Mouse (Mus musculus): ENCODE data around the gene Gpr158. TPM values are rescaled to one million over a fixed set of nuclear protein-coding genes. Genes with fewer than 3 reads are reported as not detected.
"Not testable (repeated sequence)": the region's sequence is repeated elsewhere in the genome, so short reads cannot be mapped to it uniquely, and the experiment has no call there.

Gpr158 gene
- not detected for polyA plus RNA-seq (2017; shearing (Covaris generic))

DNA sequence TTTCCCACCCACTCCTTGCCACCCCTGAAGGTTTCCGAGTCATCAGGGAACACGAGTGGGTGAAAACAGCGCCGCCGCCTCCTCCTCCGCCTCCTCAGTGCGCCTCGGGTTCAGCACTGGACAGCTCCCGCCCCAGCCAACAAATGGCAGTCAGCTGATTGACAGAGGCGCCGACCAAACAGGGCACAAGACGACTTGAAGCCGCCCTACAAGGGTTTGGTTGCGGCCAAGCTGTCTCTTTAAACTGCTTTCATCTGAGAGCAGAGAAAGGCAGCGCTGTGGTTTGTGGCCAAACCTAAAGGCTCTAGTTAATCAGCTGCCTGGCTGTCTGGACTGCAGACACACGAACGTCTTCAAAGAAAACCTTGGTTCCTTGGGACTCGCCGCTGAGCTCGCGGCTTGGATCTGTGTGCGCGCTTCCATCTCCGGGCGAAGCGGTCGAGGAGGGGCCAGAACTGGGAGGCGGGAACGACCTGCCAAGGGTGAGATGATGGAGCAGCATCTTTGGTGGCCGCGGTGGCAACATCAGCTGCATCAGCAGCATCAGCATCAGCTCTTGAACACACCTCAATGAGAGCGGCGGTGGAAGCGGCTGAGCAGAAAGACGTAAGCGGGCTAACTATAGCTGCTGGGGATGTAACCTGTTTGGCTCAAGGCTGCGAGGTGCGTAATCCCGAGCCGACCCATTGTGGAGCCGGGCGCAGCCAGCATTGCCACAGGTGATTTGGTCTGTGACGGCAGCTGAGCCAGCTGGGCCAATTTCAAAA, at the start of gene Gpr158:
TSS of gene Gpr158 (plus strand) at position 198 of the 767 bp plus-strand sequence.
- ATAC-seq, result no peak

DNA sequence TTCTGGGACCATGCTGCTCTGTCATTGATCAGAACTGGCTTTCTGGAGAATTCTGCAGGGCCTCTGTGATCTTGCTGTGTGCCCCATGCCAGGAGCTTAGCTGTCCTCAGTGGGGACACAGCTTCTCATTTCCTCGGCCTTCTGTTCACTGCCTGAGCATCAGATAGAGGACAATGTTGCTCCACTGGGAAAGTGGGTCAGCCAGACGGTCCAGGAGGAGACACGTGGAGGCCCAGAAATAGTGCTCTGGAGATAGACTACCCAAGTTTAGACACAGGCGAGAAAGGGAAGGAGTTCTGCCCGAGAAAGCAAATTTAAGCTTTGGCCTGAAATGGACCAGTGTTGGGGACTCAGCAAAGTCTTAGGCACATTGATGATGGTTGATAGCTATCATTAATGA, 23.5 kb upstream of the Gpr158 start:
- no peak for ATAC-seq

DNA sequence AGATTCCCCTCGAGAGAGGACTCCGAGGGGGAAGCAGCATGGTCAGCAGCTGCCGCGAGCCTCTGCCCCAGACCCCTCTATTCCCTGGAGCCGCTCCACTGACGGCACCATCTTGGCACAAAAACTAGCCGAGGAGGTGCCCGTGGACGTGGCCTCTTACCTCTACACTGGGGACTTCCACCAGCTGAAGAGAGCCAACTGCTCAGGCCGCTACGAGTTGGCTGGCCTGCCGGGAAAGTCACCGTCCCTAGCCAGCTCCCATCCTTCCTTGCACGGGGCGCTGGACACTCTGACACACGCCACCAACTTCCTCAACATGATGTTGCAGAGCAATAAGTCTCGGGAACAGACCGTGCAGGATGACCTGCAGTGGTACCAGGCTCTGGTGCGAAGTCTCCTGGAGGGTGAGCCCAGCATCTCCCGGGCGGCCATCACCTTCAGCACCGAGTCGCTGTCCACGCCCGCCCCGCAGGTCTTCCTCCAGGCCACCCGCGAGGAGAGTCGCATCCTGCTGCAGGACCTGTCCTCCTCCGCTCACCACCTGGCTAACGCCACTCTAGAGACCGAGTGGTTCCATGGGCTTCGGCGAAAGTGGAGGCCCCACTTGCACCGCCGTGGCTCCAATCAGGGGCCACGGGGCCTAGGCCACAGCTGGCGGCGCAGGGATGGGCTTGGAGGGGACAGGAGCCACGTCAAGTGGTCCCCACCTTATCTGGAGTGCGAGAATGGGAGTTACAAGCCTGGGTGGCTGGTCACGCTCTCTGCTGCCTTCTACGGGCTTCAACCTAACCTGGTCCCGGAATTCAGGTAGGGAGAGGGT, 1.2 kb downstream of the Gpr158 start:
- no peak for ATAC-seq

DNA sequence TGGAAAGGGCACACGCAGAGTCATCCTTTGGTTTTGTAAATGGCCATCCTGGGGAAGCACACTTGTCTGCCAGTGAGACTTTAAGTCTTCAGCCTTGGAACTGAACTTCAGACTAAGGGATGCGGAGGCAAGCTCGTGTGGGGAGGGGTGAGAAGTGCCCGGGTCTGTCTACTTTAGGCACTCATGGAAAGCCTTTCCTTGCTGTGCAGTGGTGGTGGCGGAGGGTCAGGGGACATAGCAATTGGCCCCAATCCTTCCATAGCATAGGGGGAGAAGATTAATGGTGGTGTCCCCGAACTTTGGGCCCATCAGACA, 1.8 kb downstream of the Gpr158 start:
- no peak for ATAC-seq

DNA sequence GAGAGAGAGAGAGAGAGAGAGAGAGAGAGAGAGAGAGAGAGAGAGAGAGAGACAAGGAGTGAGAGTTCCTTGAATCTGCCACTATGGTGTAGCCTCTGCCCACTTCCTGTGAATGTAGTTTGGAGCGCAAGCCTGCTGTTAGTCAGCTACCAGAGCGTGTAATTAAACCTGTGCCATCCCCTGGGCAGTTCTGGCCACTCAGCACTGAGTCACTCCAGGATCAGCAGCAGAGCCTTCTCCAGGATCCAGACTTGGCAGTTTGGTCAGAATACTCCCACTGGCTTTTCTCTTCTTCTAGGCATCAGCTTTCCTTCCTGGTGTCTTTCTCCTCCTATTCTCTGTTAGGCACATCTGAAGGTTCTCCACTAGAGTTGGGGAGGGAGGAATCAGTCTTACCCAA, 2.2 kb downstream of the Gpr158 start:
- ATAC-seq, result no peak

DNA sequence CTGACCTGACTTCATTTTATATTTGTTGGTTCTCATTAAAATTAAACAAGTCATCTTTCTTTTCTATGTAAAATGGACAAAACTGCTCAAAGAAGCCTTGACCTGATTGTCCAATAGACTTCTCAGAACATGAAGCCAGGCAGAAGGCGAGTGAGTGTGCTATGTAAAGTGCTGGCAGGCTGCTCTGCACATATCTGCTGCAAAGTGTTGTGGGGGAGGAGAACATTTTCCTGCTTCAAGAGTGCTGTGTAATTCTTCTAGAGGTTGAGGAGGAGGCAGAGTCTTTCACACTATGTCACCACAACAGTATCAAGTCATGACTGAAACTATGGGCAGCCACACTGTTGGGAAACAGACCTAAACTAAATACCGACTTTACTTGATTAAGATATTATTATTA, 12.2 kb downstream of the Gpr158 start:
- ATAC-seq, result no peak

DNA sequence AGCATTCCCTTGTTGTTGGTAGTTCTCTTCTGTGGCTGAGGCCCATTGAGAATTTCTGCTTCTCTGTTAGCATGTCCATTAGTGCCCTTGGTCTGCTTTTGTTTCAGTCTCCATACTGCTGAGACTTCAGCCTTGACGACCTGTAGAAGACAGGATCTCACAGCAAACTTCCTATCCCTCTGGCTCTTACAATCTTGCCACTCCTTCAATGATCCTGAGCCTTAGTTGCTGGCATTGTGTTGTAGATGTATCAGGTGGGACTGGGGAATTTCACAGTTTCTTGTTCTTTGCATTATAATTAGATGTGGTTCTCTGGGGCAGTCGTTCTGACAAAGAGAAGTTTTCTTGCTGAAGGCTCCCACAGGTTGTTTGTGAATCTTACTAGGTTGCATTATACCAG, 25.4 kb downstream of the Gpr158 start:
- ATAC-seq, result no peak

DNA sequence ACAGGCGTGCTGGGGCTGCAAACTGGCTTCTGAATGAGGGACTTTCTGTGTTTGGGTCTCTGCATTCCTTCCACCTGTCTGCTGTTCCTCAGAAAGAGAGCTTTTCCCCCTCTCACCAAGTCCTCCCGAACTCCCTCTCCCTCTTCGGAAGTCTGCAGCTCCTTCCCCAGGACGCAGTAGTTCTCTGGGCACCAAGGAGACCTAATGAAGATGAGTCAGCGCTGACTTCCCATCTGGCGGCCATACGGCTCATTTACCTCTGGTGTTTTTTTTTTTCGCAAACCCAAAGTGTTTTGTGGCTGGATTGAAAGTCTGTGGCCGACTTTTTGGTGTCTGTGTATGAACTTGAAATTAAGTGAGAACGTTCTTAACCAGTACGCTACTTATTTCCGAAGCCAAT, 30.0 kb downstream of the Gpr158 start:
- no peak for ATAC-seq

DNA sequence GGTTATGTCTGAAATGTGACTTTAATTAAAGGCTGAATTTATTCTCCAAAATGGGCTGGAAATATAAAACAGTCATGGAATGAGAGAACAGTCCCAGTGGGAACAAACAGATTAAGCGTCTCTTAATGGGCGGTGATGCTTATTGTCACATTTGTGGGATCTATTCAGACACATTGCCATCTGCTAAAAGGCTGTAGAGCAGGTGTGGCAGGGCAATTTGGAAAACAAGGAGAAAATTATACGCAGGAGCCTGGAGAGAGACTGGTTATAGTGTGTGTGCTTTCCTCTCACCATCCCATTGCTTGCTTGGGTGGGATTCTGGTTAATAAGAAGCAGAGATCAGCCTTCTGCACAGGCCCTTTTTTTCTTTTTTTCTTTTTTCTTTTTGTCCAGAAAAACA, 32.3 kb downstream of the Gpr158 start:
- no peak for ATAC-seq

DNA sequence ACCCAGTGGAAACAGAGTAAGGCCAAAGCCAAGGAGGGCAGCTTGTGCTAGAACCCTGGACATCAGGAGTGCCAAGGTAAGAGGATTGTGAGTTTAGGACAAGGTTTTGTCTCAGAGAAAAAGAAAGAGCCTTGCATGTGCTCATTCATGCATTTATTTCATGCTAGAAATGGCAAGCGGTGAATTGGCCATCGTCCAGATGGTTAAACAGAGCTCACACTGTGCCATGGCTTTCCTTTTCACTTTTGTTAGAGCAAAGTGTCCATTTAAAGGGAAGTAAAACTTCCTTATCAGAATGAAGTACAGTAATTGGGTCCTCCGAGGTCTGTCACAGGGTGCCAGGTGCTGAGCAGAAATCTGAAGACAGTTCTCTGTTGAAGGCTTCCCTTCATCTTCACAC, 38.3 kb downstream of the Gpr158 start:
- ATAC-seq, result no peak

DNA sequence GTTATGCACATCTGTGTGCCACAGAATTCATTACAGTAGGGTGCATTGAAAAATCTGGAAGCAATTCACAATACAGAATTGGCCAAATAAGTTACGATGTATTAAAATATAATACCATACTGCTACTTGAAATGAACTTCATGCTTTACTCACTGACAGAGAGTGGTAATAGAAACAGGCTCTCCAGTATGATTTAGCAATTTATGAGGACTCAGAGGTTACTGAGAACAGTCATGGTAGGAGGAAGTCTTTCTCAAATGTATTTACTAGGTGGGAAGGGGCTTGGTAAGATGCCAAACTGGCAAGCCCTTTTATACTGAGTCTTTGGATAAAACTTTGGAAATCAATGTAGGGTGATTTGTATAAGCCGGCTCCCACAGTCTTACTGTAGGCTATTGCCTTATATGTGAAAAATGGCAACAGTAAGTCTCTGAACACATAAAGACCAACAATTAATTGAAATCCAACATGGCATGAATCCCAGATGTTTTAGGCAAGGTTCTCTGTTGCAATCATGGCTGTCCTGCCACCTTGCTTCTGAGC, 40.2 kb downstream of the Gpr158 start:
- ATAC-seq, result no peak

DNA sequence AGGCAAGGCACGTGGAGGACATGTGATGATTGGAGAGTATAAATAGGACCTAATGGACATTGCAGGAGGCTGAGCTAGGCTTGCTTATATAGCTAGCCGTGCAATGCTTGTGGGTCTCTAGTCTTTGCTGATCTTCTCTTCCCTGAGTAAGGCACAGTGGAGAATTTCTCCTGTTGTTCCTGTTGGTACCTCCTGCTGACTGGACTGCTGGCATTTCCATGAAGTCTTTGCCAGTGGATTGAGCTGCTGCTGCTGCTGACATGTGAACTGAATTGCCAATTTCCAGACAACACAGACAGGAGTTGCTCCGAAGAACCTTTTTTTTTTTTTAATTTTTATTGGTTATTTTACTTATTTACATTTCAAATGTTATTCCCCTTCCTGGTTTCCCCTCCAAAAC, 41.5 kb downstream of the Gpr158 start:
- ATAC-seq, result no peak

DNA sequence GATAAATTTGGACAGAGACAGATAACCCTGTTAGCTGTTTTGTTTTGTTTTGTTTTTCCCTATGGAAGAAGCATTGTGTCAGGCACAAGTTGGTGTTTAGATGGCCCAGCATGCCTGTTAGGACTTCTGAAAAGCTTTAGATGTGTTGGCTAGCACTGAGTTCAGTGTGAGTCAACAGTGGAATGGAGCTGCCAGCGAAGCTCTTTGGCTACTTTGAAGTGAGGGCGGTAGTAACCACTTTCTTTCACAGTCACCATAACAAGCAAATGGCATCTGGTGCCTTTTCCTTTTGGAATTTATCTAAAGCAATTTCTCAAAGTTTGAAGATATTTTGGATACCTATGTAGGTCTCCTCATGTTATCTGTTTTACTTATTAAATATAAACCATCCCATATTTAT, 62.9 kb downstream of the Gpr158 start:
- ATAC-seq, result no peak

DNA sequence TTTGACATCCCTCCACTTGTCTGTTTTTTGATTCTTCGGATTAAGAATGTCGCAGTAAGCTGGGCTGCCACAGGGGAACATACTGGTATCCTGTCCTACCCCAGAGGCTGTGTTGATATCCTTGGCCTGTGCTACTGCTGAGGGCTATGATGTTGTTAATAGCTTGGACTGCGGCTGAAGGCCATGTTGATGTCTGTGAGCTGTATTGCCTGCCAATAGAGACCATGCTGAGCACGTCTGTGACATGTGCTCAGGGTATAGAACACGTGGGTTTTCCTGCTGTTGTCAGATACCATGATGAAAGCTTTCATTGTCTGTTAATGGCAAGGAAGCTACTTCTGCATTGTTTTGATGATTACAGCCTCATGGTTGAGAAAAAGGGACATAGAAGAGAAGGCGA, 63.8 kb downstream of the Gpr158 start:
- no peak for ATAC-seq

DNA sequence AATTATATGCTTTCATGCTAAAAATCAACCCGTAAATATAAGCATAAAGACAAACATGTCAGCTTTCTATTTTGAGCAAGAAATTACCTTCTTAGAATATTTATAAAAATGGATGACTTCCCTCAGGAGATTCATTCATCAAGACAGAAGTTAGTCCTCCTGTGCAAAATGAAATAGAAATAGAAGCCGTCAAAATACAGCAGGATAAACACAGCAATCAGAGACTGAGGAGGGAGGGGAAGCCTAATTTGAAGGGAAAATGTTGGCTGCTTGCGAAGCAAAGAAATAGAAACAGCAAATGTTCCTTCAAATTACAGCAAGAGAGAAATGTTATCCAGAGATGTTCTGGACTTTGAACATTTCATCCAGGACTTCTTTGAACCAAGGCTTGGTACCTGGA, 72.3 kb downstream of the Gpr158 start:
- ATAC-seq, result no peak

DNA sequence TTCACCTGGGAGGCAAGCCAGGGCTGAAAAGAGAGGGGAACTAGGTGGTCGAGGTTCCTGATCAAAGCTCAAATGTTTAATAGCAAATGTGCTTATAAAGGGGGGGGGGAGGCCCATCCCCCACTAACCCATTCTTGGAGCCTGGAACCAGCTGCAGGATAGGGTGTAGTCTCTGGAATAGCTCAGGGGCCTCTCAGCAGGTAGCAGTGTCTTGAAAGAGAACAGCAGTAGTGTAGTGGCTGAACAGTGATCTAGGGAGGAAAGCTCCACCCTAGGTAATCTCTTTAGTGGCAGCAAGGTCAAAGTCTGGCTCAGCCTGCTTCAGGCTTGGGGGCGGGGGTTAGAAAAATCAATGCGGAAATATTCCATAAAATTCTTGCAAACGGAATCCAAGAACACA, 93.3 kb downstream of the Gpr158 start:
- not testable (repeated sequence) for ATAC-seq

DNA sequence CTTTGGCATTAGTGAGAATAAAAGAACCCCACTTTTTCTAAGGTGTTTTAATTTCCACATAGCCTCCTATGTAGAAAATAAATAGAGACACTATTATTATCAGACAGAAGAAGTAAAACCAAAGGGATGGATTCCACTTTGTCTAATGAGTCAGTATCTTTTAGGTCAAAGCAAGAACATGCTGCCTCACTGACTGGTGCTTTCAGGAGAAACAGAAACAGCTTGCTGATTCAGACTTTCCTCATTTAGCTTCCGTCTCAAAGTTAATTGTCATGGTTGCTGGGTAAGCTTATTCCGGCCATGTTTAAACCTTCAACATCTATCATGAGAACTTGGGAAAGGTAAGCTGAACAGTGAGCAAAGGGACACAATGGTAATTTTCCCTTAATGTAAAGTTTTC, 107.6 kb downstream of the Gpr158 start:
- no peak for ATAC-seq

DNA sequence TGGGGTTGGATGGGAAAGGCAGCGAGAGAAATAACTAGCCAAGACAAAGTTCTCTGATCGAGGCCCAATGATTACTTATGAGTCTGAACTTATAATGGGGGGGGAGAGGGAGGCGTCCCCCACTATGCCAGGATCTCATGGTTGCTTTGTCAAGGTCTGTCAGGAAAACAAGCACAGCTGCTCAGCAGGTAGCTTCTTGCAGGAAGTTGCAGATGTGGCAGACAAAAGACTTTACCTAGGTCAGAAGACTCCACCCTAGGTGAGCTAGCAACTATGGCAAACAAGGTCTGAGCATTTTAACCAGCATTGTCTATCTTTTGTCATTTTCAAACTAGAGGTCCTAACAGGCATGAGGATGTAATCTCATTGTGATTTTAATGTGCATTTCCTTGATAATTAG, 129.5 kb downstream of the Gpr158 start:
- no peak for ATAC-seq

DNA sequence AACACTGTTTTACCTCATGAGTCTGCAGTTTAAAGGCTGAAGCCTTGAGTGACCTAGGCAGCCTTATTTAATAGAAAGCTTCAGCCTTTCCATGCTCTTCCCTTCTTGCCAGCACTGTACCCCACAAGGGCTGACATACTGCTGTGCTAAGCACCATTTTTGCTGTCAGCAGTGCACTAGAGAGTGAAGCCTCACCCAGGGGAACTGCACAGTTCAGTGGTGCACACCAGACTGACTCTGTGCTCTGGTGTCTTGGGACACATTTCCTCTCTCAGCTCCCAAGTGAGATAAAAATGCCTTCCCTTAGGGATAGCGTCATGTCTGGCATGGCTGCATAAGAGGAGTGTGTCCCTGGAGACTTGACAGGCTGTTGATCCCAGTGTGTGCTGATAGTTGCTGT, 130.6 kb downstream of the Gpr158 start:
- no peak for ATAC-seq

DNA sequence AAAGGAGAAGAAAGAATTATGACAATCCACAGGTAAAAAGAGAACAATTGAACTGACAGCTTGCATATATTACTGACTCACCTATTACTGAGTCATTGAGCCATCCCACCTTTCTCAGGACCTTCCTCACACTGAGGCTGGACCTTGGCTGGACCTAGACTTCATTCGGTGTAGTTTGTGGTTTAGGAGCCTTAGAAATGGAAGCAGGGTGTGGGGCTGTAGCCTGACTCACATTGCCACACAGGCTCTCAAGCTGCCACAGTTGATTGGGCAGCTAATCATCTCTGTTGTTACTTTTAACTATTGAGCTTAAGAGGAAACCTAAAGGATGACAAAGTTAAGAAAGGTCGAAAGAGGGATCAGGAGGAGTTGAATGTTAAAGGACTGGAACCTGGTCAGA, 132.1 kb downstream of the Gpr158 start:
- no peak for ATAC-seq

DNA sequence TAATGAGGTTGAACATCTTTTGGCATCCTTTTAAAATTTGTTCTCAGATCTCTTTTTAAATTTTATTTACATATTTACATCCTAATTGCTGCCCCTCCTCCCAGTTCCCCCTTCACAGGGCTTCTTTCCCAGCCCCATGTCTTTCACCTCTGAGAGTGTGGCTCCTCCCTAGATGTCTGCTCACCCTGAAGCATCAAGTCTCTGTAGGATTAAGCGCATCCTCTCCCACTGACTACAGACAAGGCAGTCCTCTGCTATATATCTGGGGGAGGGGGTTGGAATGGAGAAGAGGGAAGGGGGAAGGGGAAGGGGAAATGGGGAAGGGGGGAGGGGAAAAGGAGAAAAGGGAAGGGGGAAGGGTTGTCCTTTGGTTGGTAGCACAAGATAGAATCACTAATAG, 140.1 kb downstream of the Gpr158 start:
- no peak for ATAC-seq

DNA sequence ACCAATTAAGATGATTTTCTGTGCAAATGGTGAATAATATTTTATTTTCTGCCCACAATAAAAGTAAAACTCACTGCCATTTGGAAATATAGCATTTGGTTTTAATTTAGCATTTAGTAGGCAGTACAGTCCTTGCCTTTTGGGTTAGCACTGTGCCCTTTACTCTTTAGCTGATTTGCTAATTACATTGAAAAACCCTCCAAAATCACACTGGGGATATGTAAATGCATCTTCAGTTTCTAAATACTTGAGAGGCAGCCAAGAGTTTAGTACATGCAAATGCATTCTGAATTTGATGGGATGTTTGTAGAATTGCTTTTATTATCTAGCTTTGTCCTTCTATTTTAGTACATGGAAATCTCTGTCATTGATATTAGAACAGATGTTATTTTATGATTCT, 163.4 kb downstream of the Gpr158 start:
- no peak for ATAC-seq

DNA sequence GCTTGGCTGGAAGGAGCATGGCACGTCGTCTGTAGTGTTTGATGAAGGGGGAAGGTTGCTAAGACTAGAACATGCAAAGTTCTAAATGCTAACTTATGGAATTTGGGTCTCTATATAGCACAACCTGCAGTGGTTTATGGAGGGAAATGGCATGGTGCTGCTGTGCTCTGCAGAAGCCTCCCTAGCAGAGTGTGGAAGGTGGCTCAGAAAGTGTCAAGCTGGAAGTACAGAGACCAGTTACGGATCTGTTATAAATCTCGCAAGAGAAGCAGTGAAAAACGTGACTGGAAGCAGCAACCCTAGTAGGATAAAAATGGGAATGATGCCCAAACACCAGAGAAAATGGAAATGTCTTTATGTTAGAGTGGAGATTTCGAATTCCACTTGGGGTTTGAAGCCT, 251.8 kb downstream of the Gpr158 start:
- ATAC-seq, result no peak

DNA sequence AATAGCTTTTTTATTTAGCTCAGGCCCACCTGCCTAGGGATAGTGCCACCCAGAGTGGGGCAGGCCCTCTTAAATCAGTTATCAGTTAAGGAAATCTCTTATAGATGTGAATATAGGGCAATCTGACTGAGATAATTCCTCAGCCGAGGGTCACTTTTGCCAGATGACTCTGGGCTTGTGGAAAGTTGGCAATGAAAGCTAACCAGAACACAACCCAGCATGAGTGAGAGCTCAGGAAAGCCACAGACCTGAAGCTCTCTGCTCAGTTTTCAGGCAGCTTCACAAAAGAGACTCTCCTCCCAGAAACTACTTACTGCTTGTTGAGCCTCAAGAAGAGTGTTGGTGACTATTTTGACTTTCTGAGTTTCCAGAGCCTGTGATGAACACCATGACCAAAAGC, 264.8 kb downstream of the Gpr158 start:
- no peak for ATAC-seq
